Comparison of ENCODE assay signal across 21 mouse cellular contexts in the genomic region with DNA sequence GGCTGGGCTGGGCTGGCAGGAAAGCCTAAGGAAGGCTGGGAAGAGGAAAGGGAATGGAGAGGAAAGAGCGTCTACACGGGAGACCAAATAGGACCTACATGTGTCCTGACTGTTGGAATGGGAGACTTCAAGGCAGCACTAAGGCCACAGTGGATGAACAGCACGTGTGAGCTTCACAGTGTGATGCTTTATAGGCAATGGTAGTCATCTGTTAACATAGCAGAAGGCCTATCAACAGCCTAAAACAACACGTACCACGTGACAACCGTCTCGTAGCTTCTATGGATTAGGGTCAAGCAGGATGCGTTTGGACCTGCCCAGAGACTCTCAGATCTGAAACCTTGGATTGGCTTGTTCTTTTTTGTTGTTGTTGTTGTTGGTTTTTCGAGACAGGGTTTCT. TPM values are rescaled to one million over a fixed set of nuclear protein-coding genes. Genes with fewer than 3 reads are reported as not detected.
DNase-seq lines count a peak whose midpoint lies in the region; ATAC-seq and TF ChIP-seq lines count a peak whose summit lies in the region.
"Had no signal": no experiment of that assay in that cellular context is flagged by ENCODE, and none has a peak within 500 bp of the region (broad histone marks: within the 10 kb centered on the region; RNA-seq: fewer than 3 reads in every experiment).

No protein-coding gene starts in this region.

- H3K9ac ChIP-seq in midbrain, embryonic 11.5 days (ENCODE audit: low read length) = no peak overlapping the region
- no peak overlapping the region for H3K9ac ChIP-seq in midbrain, embryonic 15.5 days
- no peak overlapping the region for H3K9ac ChIP-seq in MEL (ENCODE audit: control insufficient read depth, low read depth, low read length, poor library complexity, severe bottlenecking)

- DNase-seq in midbrain, embryonic 11.5 days (ENCODE audit: low spot score, missing footprints) = peak; percentile 59
- DNase-seq in MEL (ENCODE audit: low read depth, low spot score) = no peak
- no peak for DNase-seq in gastrocnemius, postnatal 14 days
- DNase-seq: adrenal gland, adult 2 months; adrenal gland, adult 8-10 months; adrenal gland, postnatal 10 days; adrenal gland, postnatal 14 days; adrenal gland, postnatal 25 days; adrenal gland, postnatal 36 days; B cell, adult 2 months; cerebellum, adult 11 months; cerebellum, adult 11-12 months; cerebellum, adult 18-20 months; cerebellum, adult 2 months had no signal

- no peak overlapping the region for H3K4me3 ChIP-seq in midbrain, embryonic 11.5 days (ENCODE audit: low read depth, low read length)
- no peak overlapping the region for H3K4me3 ChIP-seq in midbrain, embryonic 15.5 days
- no peak overlapping the region for H3K4me3 ChIP-seq in MEL (ENCODE audit: control insufficient read depth in 1 of 2, insufficient read depth in 1 of 2, low read depth in 2 of 2, low read length in 2 of 2)

- WGBS in midbrain, embryonic 11.5 days = 89% methylated on average over 9 of the region's 9 CpGs
- WGBS in midbrain, embryonic 15.5 days = 86% methylated on average over 9 of the region's 9 CpGs

- peaks cover 11% of the 10 kb centered on the region for H3K79me2 ChIP-seq in MEL (ENCODE audit: control insufficient read depth, insufficient read depth, low read length, poor library complexity)

- no peak overlapping the region for H3K27ac ChIP-seq in midbrain, embryonic 11.5 days (ENCODE audit: low read depth, low read length)
- H3K27ac ChIP-seq in midbrain, embryonic 15.5 days = no peak overlapping the region
- no peak overlapping the region for H3K27ac ChIP-seq in MEL (ENCODE audit: control insufficient read depth, low read depth, low read length)

- H3K36me3 ChIP-seq in midbrain, embryonic 11.5 days (ENCODE audit: control insufficient read depth, insufficient read depth, low read length) = no peaks in the 10 kb centered on the region
- H3K36me3 ChIP-seq in midbrain, embryonic 15.5 days (replicated peaks) = no peaks in the 10 kb centered on the region
- H3K36me3 ChIP-seq in MEL (ENCODE audit: control insufficient read depth in 1 of 2, insufficient read depth in 2 of 2, low read length in 2 of 2) = peaks cover 4 to 10% of the 10 kb centered on the region in 2 experiments
- H3K36me3 ChIP-seq: G1E had no signal

- H3K4me2 ChIP-seq in midbrain, embryonic 11.5 days = no peak overlapping the region
- no peak overlapping the region for H3K4me2 ChIP-seq in midbrain, embryonic 15.5 days

- no peak for ATAC-seq in midbrain, embryonic 11.5 days (ENCODE audit: low FRiP score)
- ATAC-seq in midbrain, embryonic 15.5 days (replicated peaks) = no peak
- ATAC-seq: activated CD4-positive, CD25-positive, alpha-beta regulatory T cell, adult 4 months; CD4-positive, CD25-positive, alpha-beta regulatory T cell, adult 4 months; Patski had no signal

- no peak for TF ChIP-seq CTCF in MEL (IDR thresholded peaks at IDR 0.05 in 2 of 3, conservative IDR thresholded peaks at IDR 0.05 in 1 of 3; ENCODE audit: control insufficient read depth in 1 of 3, insufficient read depth in 1 of 3, low read depth in 2 of 3, low read length in 3 of 3, poor library complexity in 1 of 3, severe bottlenecking in 1 of 3)

- H3K27me3 ChIP-seq in midbrain, embryonic 11.5 days (ENCODE audit: control insufficient read depth, insufficient read depth, low read length) = no peaks in the 10 kb centered on the region
- no peaks in the 10 kb centered on the region for H3K27me3 ChIP-seq in midbrain, embryonic 15.5 days (replicated peaks)
- no peaks in the 10 kb centered on the region for H3K27me3 ChIP-seq in MEL (ENCODE audit: control insufficient read depth in 1 of 2, insufficient read depth in 2 of 2, low read length in 2 of 2)
- H3K27me3 ChIP-seq: CH12.LX, Patski had no signal

- no peaks in the 10 kb centered on the region for H3K4me1 ChIP-seq in midbrain, embryonic 11.5 days (ENCODE audit: control insufficient read depth, insufficient read depth, low read length)
- H3K4me1 ChIP-seq in midbrain, embryonic 15.5 days = 0 out of 2 replicates have a peak, but pooled peaks cover 4% of the 10 kb centered on the region
- H3K4me1 ChIP-seq in MEL (ENCODE audit: control insufficient read depth in 1 of 2, insufficient read depth in 2 of 2, low read length in 2 of 2) = peaks cover 0 to 8% of the 10 kb centered on the region in 2 experiments; a peak in 2 of 4 replicates

- no peak for TF ChIP-seq RAD21 in MEL (IDR thresholded peaks at IDR 0.05; ENCODE audit: low read depth, low read length)

- no peaks in the 10 kb centered on the region for H3K9me3 ChIP-seq in midbrain, embryonic 11.5 days (ENCODE audit: control insufficient read depth, low read length)
- no peaks in the 10 kb centered on the region for H3K9me3 ChIP-seq in midbrain, embryonic 15.5 days
- no peaks in the 10 kb centered on the region for H3K9me3 ChIP-seq in MEL (replicated peaks; ENCODE audit: insufficient read depth, low read length)
- H3K9me3 ChIP-seq: G1E had no signal

- TF ChIP-seq POLR2A in MEL (IDR thresholded peaks at IDR 0.05; ENCODE audit: control insufficient read depth in 1 of 2, insufficient read depth in 1 of 2, low read depth in 1 of 2, low read length in 2 of 2, poor library complexity in 1 of 2) = no peak

- intact Hi-C loops in gastrocnemius, postnatal 14 days (cut with DNase I; ENCODE audit: low total_unique reads) = no loop called here

- TF ChIP-seq EP300 in MEL (IDR thresholded peaks at IDR 0.05; ENCODE audit: low read depth in 1 of 2, low read length in 2 of 2) = no peak

TF ChIP-seq in MEL, 35 proteins besides CTCF, POLR2A, EP300 and RAD21:
- TF ChIP-seq POLR2AphosphoS5 (IDR thresholded peaks at IDR 0.05; ENCODE audit: borderline replicate concordance, low read depth, low read length) (peak; percentile 77; the same call in 1 of the 2 replicates), NRF1 (IDR thresholded peaks at IDR 0.05; ENCODE audit: insufficient read depth, low read depth, low read length, poor library complexity, severe bottlenecking) (no peak), JUND (IDR thresholded peaks at IDR 0.05; ENCODE audit: low read depth, low read length) (no peak), CHD1 (IDR thresholded peaks at IDR 0.05; ENCODE audit: low read depth, low read length) (no peak)

RNA-seq across cellular contexts. Expression of gene Cacng8, which starts 8.4 kb away (rescaled TPM):
- polyA plus RNA-seq in midbrain, embryonic 11.5 days (2014; fragmentation: Nextera tagmentation; extraction: Ambion mirVana) = 4.0 and 4.7 TPM in 2 replicates
- 18.3 and 19.0 TPM in 2 replicates for polyA plus RNA-seq in midbrain, embryonic 15.5 days (2015; fragmentation: Nextera tagmentation; extraction: Ambion mirVana)
- total RNA-seq in MEL (2012; rRNA removed) = 4.6 and 5.6 TPM in 2 replicates
- 1 to 10 TPM in 1 of 2 experiments, not detected in 1; 9.2 TPM for polyA plus RNA-seq in MEL (2012; ENCODE audit: insufficient read depth in 1 of 2, insufficient read length in 2 of 2, low read depth in 1 of 2, low replicate concordance in 2 of 2, missing spikeins in 1 of 2)
- total RNA-seq in gastrocnemius, postnatal 14 days (2021) = not detected
- total RNA-seq: G1E had no signal
- polyA plus RNA-seq: activated CD4-positive, CD25-positive, alpha-beta regulatory T cell, adult 4 months; CD4-positive, CD25-positive, alpha-beta regulatory T cell, adult 4 months; G1E had no signal

RNA-seq across cellular contexts. Expression of gene Cacng6, which starts 41.9 kb away (rescaled TPM):
- polyA plus RNA-seq in midbrain, embryonic 11.5 days (2014; fragmentation: Nextera tagmentation; extraction: Ambion mirVana) = not detected in 2 replicates
- not detected in 2 replicates for polyA plus RNA-seq in midbrain, embryonic 15.5 days (2015; fragmentation: Nextera tagmentation; extraction: Ambion mirVana)
- total RNA-seq in MEL (2012; rRNA removed) = not detected in 2 replicates
- under 1 TPM in 1 of 2 experiments, not detected in 1; 0.08 TPM for polyA plus RNA-seq in MEL (2012; ENCODE audit: insufficient read depth in 1 of 2, insufficient read length in 2 of 2, low read depth in 1 of 2, low replicate concordance in 2 of 2, missing spikeins in 1 of 2)
- total RNA-seq in gastrocnemius, postnatal 14 days (2021) = 10 to 100 TPM; 79.3 to 91.5 TPM
- total RNA-seq: adrenal gland, adult 18-20 months; adrenal gland, postnatal 14 days; adrenal gland, postnatal 25 days; adrenal gland, postnatal 36 days; CH12.LX had no signal
- polyA plus RNA-seq: activated CD4-positive, CD25-positive, alpha-beta regulatory T cell, adult 4 months; adrenal gland, adult 2 months; CD4-positive, CD25-positive, alpha-beta regulatory T cell, adult 4 months; G1E; Patski had no signal

RNA-seq across cellular contexts. Expression of gene Cacng7, which starts 49.4 kb away (rescaled TPM):
- polyA plus RNA-seq in midbrain, embryonic 11.5 days (2014; fragmentation: Nextera tagmentation; extraction: Ambion mirVana) = 4.2 and 4.4 TPM in 2 replicates
- polyA plus RNA-seq in midbrain, embryonic 15.5 days (2015; fragmentation: Nextera tagmentation; extraction: Ambion mirVana) = 4.0 TPM in 2 replicates
- total RNA-seq in MEL (2012; rRNA removed) = 0.04 TPM in 1 of 2 replicates, not detected in the other
- polyA plus RNA-seq in MEL (2012; ENCODE audit: insufficient read depth in 1 of 2, insufficient read length in 2 of 2, low read depth in 1 of 2, low replicate concordance in 2 of 2, missing spikeins in 1 of 2) = under 1 TPM in 1 of 2 experiments, not detected in 1; 0.11 TPM
- total RNA-seq in gastrocnemius, postnatal 14 days (2021) = 1 to 10 TPM; 5.9 to 6.7 TPM
- polyA plus RNA-seq: activated CD4-positive, CD25-positive, alpha-beta regulatory T cell, adult 4 months; CD4-positive, CD25-positive, alpha-beta regulatory T cell, adult 4 months; G1E had no signal
